Mouse (Mus musculus) CH12.LX (cell line): ENCODE measurements around the gene Zfp583.

Experiments used
- CTCF ChIP-seq, 2 experiments: IDR thresholded peaks in 1 of 2; conservative IDR thresholded peaks in 1 of 2; 2 replicates each; pipeline ENCODE4 v1.5.1; 2011 to 2012; ENCODE audit warnings: low read depth in 2 of 2, low read length in 2 of 2, improper control_type of control experiment in 1 of 2, inconsistent platforms in 1 of 2, mild to moderate bottlenecking in 1 of 2, moderate library complexity in 1 of 2
- ETS1 ChIP-seq: conservative IDR thresholded peaks from 2 replicates; pipeline ENCODE4 v1.6.1; 2012; ENCODE audit warnings: low read depth, mild to moderate bottlenecking, inconsistent platforms, low read length, improper control_type of control experiment, moderate library complexity
- HCFC1 ChIP-seq: IDR thresholded peaks from 2 replicates; pipeline ENCODE4 v1.6.1; 2012; ENCODE audit warnings: low read depth, mild to moderate bottlenecking, inconsistent platforms, low read length, improper control_type of control experiment
- KAT2A ChIP-seq: IDR thresholded peaks from 2 replicates; pipeline ENCODE4 v1.6.1; 2012; ENCODE audit warnings: low read length, improper control_type of control experiment, inconsistent platforms; ENCODE audit not compliant: insufficient replicate concordance
- MAX ChIP-seq: IDR thresholded peaks from 2 replicates; pipeline ENCODE4 v1.6.1; 2011; ENCODE audit warnings: low read length, improper control_type of control experiment
- MEF2A ChIP-seq: IDR thresholded peaks from 2 replicates; pipeline ENCODE4 v1.6.1; 2014; ENCODE audit warnings: low read depth, mild to moderate bottlenecking, inconsistent platforms, low read length, improper control_type of control experiment, borderline replicate concordance
- POLR2AphosphoS2 ChIP-seq: IDR thresholded peaks from 2 replicates; pipeline ENCODE4 v1.6.1; 2011; ENCODE audit warnings: low read depth, low read length, improper control_type of control experiment
- ZKSCAN1 ChIP-seq: IDR thresholded peaks from 2 replicates; pipeline ENCODE4 v1.6.1; 2012; ENCODE audit warnings: low read depth, inconsistent platforms, low read length, improper control_type of control experiment, borderline replicate concordance
- ZMIZ1 ChIP-seq: IDR thresholded peaks from 2 replicates; pipeline ENCODE4 v1.6.1; 2012; ENCODE audit warnings: low read depth, mild to moderate bottlenecking, inconsistent platforms, low read length, improper control_type of control experiment

DNA sequence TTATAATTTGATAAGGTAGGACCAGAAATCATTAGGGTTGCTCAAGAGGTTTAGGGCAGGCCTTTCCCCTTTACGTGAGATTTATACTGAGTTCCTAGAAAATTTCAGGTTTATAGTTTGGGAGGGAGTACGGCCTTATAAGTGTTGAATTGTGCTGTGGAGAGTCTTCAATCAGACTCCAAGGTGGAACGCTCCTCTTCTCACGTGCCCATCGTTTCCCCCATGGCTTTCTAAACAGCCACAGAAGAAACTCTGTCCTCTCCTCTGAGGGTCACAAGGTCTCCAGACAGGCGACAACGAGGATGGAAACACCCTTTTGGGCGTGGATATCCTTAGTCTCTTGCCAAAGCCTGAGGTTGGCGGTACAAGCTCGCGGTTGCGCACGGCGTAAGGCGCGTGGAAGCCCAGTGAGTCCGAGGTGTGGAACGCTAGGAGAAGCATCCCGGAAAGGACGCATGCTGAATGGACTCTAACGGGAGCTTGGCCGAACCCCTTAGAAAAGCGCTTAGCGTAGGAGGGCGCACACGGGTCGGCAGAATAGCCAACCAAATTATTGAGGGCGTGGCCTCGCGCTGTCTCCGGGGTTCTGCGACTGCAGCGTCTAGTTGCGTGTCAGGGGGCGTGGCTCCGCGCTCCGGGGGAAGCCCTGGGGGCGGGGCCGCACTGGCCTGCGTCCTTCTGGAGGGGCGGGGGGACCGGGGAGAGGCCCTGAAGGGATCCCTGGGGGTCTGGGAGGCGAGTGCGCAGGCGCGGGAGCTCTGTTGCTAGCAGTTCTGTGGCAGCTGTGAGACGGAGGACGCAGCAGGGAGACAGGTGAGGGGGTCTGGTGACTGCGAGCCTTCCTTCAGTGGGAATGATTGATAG, 45.0 kb downstream of the Zfp583 start, which contains the start of gene Zfp667:
- 0 out of 2 replicates have a peak, but pooled peaks have one; percentile 16 for TF ChIP-seq MAX
- peak; percentile 26 for TF ChIP-seq HCFC1
- no peak for TF ChIP-seq MEF2A
- TF ChIP-seq KAT2A: no peak
- no peak for TF ChIP-seq POLR2AphosphoS2
- no peak for TF ChIP-seq ZKSCAN1
- TF ChIP-seq ETS1: peak; percentile 55
- TF ChIP-seq CTCF (conservative IDR thresholded peaks at IDR 0.05 in 1 of 2, IDR thresholded peaks at IDR 0.05 in 1 of 2; ENCODE audit: low read depth in 2 of 2, low read length in 2 of 2): 0 out of 4 replicates have a peak, but pooled peaks of 1 of the 2 experiments have one; percentile 3
- TF ChIP-seq ZMIZ1: no peak; the same call in 1 of the 2 replicates
